Mouse (Mus musculus) testis, postnatal 10 days (tissue): ENCODE results near the gene Ptges3l.
"Not testable (repeated sequence)": the region's sequence is repeated elsewhere in the genome, so short reads cannot be mapped to it uniquely, and the experiment has no call there.

ENCODE experiments used
- DNase-seq: peaks from one replicate; pipeline ENCODE4 v3.0.0; 2021; ENCODE audit warnings: low spot score

Ptges3l gene

DNA sequence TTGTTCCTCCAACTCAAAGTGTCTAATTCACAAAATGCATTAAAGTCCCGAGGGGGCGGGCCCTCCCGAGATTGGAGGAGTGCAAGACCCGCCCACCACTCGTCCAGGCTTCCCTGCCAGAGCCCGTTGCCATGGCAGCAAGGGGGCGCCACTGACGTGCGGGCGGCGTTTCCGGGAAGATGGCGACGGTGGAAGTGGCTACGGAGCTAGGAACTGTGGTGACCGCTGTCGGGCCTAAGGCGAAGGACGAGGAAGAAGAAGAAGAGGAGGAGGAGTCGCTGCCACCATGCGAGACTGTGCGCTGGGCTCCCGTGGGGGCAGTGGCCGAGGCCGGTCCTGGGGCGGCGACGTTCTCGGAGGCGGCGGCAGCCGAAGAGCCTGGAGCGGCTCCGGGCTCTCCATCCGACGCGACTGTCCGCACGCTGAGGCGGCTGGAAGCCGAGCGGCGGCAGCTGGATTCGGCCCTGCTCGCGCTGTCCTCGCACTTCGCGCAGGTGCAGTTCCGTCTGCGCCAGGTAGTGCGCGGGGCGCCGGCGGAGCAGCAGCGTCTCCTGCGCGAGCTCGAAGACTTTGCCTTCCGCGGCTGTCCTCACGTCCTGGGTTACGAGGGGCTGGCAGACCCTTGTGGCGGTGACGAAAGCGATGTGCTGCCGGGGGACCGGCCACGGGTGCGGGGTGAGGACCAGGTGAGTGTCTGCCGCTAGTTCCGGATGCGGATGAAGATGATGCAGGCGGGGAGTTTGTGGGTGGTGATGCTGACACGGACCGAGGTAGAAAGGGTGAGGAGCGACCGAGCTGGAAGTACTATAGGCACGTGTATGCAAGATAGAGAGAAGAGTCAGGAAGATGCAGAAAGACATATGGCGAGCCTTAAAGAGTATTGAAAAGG is at the start of gene Ptges3l, which contains the start of gene Rundc1:
TSS of gene Ptges3l (minus strand) at position 409 of the 889 bp plus-strand sequence.
TSS of gene Rundc1 (plus strand) at position 161 of the 889 bp plus-strand sequence.
- peak; percentile 100 for DNase-seq

DNA sequence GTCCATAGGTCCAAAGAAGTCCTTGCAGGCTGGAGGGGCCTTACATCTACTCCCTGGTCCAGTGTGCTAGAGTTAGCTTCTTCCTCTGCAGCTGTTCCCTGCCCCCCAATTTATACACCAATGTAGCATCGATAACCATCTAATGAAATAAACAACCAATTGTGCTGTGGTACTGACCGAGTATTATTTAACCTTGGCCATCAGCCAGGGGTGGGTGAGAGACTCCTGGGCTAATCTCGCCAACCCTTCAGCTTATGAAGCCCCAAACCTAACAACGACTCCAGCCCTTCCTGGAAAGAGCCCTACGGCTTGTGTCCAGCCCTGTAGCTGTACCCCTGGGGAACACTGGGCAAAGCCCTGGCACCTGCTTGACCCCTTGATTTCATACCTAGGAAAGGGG is 49.2 kb upstream of the Ptges3l start:
- DNase-seq = no peak

GRCm38 (mm10) chr11:101473686-101474085 is 48.6 kb upstream of the Ptges3l start:
- DNase-seq = not testable (repeated sequence)

GRCm38 (mm10) chr11:101472336-101472735 is 47.2 kb upstream of the Ptges3l start:
- DNase-seq = peak; percentile 69

- no peak for DNase-seq
Observed at GRCm38 (mm10) chr11:101471926-101472325, 46.8 kb upstream of the Ptges3l start.

DNA sequence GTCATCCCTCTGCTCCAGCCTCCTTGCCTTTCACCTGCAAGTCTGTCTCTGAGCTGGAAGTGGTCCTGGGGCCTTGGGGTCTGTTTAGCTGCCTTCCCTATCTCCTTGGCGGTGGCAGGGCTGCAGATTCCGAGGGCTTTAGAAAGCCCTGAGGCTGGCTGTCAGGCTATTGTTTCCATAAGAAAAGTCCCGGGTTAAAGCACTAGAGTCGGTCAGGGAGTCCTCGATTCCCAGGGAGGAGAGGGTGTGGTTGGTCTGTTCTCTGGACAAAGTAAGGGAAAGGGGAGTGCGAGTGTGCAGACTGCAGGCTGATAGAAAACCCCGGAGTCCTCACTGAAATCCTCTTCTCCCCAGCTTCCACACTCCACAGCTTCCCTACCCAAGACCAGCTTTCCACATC is 45.1 kb upstream of the Ptges3l start:
- no peak for DNase-seq

DNA sequence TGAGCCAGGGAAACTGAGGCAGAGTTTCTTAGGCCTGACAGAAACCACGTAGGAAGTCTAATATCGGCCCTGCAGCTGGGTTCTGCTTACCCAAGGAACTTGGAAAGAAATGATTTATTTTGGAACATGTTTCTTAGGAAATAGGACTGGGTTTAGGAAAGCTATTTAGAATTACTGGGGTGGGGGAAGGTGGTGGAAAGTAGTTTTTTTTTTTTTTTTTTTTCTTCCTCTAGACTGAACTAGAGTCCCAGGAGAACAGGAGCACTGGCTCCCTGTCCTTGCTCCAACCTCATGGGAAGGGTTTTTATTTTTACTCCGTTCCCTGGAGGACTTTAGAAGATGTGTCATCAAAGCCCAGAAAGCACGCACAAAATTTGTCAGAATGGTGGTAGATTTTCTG is 44.0 kb upstream of the Ptges3l start:
- DNase-seq = no peak

DNA sequence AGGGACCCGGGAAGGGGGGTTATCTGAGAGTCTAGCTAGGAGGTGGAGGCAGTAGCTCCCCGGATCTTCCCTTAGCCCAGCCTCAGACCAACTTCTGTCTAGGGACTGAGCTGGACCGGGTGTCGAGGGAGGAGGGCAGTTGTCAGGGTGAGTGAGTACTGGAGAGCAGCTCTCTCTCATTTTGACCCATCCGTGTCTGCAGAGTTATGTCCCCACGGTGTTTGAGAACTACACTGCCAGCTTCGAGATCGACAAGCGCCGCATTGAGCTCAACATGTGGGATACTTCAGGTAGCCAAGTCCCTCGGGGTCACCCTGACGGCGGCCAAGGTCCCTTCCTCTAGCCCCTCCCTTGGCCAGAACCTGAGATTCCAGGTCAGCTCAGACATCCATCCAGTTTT is 43.6 kb upstream of the Ptges3l start:
- no peak for DNase-seq

DNA sequence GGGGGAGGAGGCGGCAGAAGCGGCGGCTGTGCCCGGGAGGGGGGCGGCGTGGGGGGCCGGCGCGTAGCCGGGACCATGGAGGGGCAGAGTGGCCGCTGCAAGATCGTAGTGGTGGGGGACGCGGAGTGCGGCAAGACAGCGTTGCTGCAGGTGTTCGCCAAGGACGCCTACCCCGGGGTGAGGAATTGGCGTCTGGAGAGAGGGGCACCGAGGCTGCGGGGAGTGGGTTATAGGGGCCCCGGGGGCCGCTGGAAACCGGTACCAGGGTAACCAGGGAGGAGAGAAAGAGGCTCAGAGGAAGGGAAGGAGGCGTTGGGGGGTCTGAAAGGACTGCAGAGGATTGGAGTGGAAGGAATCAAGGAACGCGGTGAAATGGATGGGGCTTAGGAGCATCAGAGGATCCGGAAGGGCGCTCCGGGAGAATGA is 43.1 kb upstream of the Ptges3l start:
- DNase-seq = no peak

GRCm38 (mm10) chr11:101467477-101468262 is 42.5 kb upstream of the Ptges3l start:
- DNase-seq = peak; percentile 88

DNA sequence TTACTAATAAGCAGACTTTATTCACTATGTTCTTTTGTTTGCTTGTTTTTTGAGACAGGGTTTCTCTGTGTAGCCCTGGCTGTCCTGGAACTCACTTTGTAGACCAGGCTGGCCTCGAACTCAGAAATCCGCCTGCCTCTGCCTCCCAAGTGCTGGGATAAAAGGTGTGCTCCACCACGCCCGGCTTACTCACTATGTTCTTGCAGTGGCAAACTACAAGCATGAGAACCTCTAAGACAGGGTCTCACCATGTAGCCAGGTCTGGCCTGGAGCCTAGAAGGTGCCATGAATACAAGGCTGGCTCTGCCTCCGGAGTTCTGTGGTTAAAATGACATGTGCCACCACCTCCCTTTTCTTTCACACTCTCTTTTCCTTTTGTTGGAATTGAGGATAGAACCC is 41.4 kb upstream of the Ptges3l start:
- DNase-seq = not testable (repeated sequence)

GRCm38 (mm10) chr11:101465869-101466551 is 40.9 kb upstream of the Ptges3l start, which contains the start of gene Vat1:
Gene Vat1, minus strand, starts transcription at chr11:101466230.
- DNase-seq = peak; percentile 86

GRCm38 (mm10) chr11:101465101-101465868 is 40.2 kb upstream of the Ptges3l start:
- DNase-seq = peak; percentile 77

- no peak for DNase-seq
Observed at GRCm38 (mm10) chr11:101464211-101465100, 39.3 kb upstream of the Ptges3l start, which contains the start of gene Rnd2. Gene Rnd2, plus strand, starts transcription at chr11:101464999.

DNA sequence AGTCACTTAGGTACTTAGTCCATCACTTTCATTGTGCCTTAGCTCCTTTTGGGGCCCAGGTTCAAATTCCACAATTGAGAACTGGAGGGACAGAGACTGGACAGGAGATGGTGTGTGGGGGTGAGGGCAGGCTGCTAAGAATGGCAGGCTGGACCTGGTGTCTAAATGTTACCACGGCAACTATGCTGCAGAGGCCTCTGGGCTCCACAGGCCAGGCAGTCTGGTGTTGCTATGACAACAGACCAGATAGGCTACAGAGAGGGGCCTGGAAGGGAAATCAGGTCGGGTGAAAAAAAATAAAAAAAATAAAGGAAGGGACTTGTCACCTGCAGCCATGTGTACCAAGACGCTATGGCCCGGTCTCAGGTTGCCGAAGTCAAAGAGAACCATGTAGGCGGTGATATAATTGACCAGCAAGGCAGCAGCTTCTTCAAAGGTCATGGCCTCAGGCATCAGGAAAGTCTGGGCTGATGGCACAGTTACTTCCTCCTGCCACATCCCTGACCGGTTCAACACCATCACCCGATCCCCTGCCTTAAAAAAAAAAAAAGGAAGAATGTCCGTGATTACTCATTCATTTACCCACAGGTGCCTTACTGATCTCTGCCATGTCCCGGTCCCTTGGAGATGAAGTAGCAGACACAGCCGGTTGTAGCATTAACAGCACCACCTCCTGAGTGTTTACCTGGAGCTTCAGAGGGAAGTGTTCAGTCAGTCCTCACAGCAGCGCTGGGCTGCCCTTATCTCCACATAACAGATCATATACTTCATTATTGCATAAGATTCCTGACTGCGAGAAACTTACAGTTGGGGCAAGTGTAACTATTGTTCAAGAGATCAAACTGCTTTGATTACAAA is 37.7 kb upstream of the Ptges3l start:
- DNase-seq = no peak

GRCm38 (mm10) chr11:101462141-101462540 is 37.0 kb upstream of the Ptges3l start:
- DNase-seq = no peak

DNA sequence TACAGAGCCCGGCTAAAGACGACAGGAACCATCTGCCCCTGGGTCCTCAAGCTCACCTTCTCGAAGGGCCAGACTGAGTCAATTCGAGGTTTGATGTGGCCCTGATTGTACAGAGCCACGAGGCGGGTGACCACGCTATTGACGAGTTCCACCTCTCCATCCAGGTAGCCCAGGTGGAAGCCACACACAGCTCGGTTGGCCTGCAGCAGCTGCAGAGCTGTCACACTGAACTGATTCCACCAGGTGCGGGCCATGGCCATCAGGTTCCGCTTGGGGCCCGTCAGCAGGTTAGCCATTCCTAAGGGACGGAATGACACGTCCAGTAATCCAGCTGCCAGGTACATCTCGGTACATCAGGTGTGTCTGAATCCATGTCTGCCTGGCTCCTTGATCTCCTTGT is 35.2 kb upstream of the Ptges3l start:
- DNase-seq = no peak

DNA sequence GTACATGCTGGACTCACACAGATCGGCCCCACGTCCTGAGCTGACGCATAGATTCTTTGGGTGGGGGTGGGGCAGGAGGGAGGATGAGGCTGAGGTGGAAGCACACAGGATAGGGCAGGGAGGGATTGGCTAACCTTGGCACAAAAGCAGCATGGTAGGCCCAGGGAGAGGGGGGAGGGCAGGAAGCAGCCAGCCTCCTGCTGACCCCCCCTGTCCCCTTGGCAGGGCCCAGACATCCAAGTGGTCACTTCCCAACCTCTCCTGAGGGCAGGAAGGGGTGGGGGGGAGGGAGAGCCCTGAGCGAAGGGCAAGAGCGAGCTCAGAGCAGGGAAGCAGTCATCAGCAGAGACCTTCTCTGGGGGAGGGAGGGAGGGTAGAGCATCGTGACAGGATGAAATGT is 34.6 kb upstream of the Ptges3l start:
- DNase-seq = no peak

- DNase-seq = no peak
Observed at GRCm38 (mm10) chr11:101458217-101458616, 33.1 kb upstream of the Ptges3l start.
